Mouse (Mus musculus) adrenal gland, postnatal 25 days (tissue): ENCODE data around the gene Itih4. TPM values are rescaled to one million over a fixed set of nuclear protein-coding genes. Genes with fewer than 3 reads are reported as not detected.

Experiments
- DNase-seq: peaks from one replicate; pipeline ENCODE4 v3.0.0; 2021; ENCODE audit warnings: mixed read lengths
- total RNA-seq: library from RNA; stranded (reverse); gene quantifications from 2 replicates; pipeline ENCODE4 v1.2.3, GENCODE M21; 2021

The Itih4 gene
- total RNA-seq, 1 experiment from 2014 or later: 0.46 TPM

DNA sequence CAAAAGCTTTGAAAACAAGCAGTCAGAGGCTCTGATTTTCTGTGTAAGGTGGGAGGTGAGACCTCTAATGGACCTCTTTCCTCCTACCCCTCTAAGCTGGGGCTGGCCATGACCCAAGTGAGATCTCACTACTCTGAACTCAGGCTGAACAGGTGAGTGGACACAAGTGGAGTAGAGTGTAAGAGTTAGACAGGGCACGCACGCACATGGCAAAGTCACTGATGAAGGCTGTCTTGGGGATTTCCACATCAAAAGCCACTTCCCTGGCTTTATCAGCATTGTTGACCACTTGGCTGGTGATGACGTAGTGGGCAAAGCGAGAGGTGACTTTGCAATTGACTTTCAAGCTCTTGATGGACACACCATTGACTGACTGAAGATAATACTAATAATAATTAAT lies 56.0 kb downstream of the Itih4 start:
- DNase-seq: no peak

DNA sequence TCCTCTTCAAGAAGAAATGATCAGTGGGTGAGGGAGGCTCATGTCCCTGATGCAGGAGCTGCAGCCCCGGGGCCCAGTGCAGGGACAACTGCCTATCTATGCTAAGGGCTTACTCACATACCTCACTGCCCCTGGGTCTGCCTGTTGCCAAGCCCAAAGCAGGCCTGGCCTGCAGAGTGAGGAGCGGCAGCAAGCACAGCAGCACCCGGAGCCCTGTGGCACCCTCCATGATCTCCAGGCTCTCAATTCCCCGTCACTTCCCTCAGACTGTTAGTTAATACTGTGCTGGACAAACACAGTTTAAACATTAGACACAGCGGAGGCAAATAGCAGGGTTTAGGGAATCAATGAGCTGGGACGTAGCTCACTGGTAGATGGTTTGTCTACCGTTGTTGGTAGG lies 56.8 kb downstream of the Itih4 start, which contains the start of gene Itih1:
Itih1 (minus strand) TSS at position 252 of the 400 bp plus-strand sequence.
- DNase-seq: no peak

DNA sequence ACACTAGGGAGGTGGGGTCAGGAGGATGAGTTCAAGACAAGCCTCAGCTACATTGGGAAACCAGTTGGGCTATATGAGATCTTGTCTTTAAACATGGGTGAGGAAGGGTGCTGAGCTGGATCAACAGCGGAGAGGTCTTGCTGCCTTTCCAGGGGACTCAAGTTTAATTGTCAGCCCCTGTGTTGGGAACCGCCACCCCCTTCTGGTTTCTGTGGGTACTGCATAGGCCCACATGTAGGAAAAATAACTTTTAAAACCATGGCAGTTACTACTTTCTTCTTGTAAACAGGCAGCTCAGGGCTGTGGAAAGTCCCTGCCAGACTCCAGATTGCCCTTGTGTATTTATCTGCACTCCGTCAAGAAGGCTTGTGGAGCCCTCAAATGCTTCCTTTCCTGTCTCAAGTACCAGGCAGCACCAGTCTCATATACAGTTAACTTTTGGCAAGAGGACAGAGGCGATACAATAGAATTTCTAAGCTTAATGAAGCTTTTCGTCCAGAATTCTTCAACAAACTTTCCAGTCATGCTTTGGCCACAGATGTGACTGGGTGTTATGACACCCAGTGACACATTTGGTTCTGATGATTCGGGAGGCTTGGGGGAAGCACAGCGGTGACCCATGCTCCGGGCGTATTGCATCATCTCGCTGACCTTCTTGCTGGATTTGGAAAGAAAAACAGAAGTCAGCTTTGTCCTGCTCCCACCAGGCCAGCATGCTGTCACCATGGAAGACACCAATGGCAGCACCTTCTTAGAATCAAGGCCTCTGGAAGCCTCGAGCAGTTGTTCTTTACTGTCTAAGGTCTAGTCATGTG lies 57.8 kb downstream of the Itih4 start:
- DNase-seq: peak; percentile 60

DNA sequence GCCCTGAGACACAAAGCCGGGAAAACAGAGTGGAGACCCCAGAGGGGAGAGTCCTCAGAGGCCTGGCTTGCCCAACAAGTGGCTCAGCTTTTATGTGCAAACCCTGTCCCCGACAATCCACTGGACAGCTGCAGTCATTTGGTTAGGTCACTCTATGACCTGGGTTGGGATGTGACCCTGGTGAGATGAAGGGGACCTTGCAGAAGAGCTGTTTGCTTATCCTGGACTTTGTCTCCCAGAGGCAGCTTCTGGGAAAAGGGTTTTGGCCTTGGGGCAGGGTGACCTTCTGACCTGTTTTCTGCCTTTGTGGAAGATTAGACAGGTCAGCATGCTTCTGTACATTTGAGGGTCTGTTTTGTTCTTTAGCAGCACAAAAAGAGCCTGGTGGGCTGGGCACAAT lies 58.5 kb downstream of the Itih4 start:
- DNase-seq: no peak

DNA sequence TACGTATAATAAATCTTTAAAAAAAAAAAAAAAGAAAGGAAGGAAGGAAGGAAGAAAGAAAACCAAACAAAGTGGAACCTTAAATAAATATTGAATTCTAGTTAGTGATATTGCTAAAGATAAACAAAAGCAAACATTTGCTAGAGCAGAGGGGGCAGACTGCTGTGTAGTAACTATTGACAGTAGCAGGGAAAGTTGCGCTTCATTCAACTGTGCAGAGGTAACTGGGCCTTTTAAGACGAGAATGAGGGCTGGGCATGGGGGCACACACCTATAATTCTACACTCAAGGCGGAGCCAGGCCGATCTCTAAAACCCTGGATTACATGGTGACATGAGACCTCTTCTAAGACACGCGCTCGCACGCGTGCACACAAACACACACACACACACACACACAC lies 63.7 kb downstream of the Itih4 start:
- DNase-seq: no peak

DNA sequence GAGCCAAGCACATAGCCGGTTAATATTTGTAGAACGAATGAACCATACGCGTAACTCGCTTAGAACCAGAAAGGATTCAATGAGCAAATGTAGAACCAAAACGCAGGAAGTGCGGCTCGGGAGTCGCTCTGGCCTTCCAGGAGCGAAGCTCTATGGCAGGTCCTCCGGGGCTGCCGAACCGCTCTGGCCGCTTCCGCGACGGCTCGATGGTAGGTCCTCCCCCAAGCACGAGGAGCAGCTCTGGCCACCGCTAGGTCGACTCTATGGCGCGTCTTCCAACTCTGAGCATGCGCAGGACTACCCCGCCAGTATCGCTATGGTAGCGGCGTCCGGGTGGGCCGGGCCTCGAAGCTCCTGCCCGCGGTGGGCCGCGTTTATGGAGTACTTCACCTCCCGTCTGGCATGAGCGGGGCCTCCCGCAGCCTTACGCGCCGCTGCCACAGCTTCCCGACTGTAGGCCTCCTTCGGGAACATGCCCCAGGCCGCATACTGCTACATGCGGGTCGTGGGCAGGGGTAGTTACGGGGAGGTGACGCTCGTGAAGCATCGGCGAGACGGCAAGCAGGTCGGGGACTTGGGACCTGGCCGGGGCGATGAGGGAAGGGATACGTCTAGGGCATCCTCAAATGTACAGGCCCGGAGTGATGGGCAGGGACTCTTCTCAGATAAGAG lies 65.0 kb downstream of the Itih4 start, which contains the start of gene Nek4:
Nek4 (plus strand) TSS at position 224 of the 672 bp plus-strand sequence.
- peak; percentile 94 for DNase-seq

Other genes starting within 250 kb of the Itih4 start
- 23.7 and 32.8 TPM in 2 replicates for gene Rft1, start 232.1 kb upstream of the Itih4 start, total RNA-seq
- 28.4 and 35.0 TPM in 2 replicates for gene Sfmbt1, start 171.6 kb upstream of the Itih4 start, total RNA-seq
- 15.4 and 27.1 TPM in 2 replicates for gene Tmem110, start 60.9 kb upstream of the Itih4 start, total RNA-seq
- gene Mustn1, start 7.3 kb upstream of the Itih4 start, total RNA-seq: 2.5 and 3.3 TPM in 2 replicates
- gene Itih3, start 37.3 kb downstream of the Itih4 start, total RNA-seq: 0.30 and 5.2 TPM in 2 replicates
- gene Itih1, start 56.8 kb downstream of the Itih4 start, total RNA-seq: 7.6 TPM in 1 of 2 replicates, not detected in the other
- 14.3 and 14.8 TPM in 2 replicates for gene Nek4, start 64.9 kb downstream of the Itih4 start, total RNA-seq
- gene Glt8d1, start 114.9 kb downstream of the Itih4 start, total RNA-seq: 42.0 and 56.9 TPM in 2 replicates
- 250 and 265 TPM in 2 replicates for gene Spcs1, start 115.2 kb downstream of the Itih4 start, total RNA-seq
- 49.9 and 66.0 TPM in 2 replicates for gene Pbrm1, start 132.7 kb downstream of the Itih4 start, total RNA-seq
- 60.8 and 110 TPM in 2 replicates for gene Gnl3, start 132.7 kb downstream of the Itih4 start, total RNA-seq
- 67.9 and 77.7 TPM in 2 replicates for gene Smim4, start 242.5 kb downstream of the Itih4 start, total RNA-seq
- 33.5 and 39.5 TPM in 2 replicates for gene Nt5dc2, start 244.6 kb downstream of the Itih4 start, total RNA-seq